In the genomic region with DNA sequence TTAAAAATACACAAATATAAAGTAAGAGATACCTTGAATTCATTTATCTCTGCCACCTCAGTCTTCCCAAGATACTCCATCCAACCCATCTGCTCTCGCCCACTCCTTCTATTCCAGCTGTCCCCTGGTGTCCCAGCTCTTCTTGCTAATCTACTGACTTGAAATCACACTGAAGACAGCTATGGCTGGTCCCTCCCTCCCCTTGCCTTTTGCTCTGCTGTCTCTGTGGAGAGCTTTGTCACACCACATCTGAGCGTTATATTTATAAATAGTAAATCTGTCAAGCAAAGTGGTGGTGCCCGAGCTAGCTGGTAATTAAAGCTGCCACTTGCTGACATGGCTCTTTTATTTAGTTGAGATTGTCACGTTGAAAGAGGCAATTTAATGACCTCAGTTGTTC, we compare ENCODE assay signal across 18 mouse cellular contexts.
DNase-seq lines count a peak whose midpoint lies in the region; ATAC-seq lines count a peak whose summit lies in the region.
"Had no signal": no experiment of that assay in that cellular context is flagged by ENCODE, and none has a peak within 500 bp of the region (broad histone marks: within the 10 kb centered on the region; RNA-seq: fewer than 3 reads in every experiment).

No protein-coding gene starts in this region.

- peaks cover 8% of the 10 kb centered on the region for H3K4me1 ChIP-seq in heart, embryonic 15.5 days (replicated peaks)
- H3K4me1 ChIP-seq in forebrain, embryonic 16.5 days (replicated peaks; ENCODE audit: control insufficient read depth, insufficient read depth, low read length) = peaks cover 3% of the 10 kb centered on the region
- H3K4me1 ChIP-seq: hindbrain, embryonic 12.5 days; lung, embryonic 15.5 days; stomach, embryonic 15.5 days had no signal

- no peak overlapping the region for H3K4me2 ChIP-seq in heart, embryonic 15.5 days
- H3K4me2 ChIP-seq in forebrain, embryonic 16.5 days (ENCODE audit: low read length) = no peak overlapping the region
- H3K4me2 ChIP-seq: hindbrain, embryonic 12.5 days; lung, embryonic 15.5 days; stomach, embryonic 15.5 days had no signal

- DNase-seq in heart, adult 18-20 months = no peak
- DNase-seq in layer of hippocampus, adult 9-11 months = peak; percentile 23
- no peak for DNase-seq in layer of hippocampus, postnatal 10 days (ENCODE audit: low spot score in 2 of 2)
- DNase-seq in left cerebral cortex, postnatal 36 days (ENCODE audit: low spot score in 2 of 2) = peak; percentile 19 to 33
- no peak for DNase-seq in gastrocnemius, postnatal 10 days
- DNase-seq in cerebellum, postnatal 36 days = no peak
- DNase-seq: adrenal gland, postnatal 10 days; cerebellum, postnatal 25 days; gastrocnemius, postnatal 25 days; kidney, adult 11 months; liver; thymus, postnatal 14 days had no signal

- 39% methylated on average over 4 of the region's 4 CpGs for WGBS in heart, embryonic 15.5 days
- WGBS in forebrain, embryonic 16.5 days = 20% methylated on average over 4 of the region's 4 CpGs

- H3K27me3 ChIP-seq in heart, embryonic 15.5 days = no peaks in the 10 kb centered on the region
- H3K27me3 ChIP-seq in forebrain, embryonic 16.5 days (replicated peaks; ENCODE audit: control insufficient read depth, insufficient read depth, low read length) = no peaks in the 10 kb centered on the region
- H3K27me3 ChIP-seq: hindbrain, embryonic 12.5 days; lung, embryonic 15.5 days; megakaryocyte, embryonic 14.5 days; stomach, embryonic 15.5 days had no signal

- intact Hi-C loops in left cerebral cortex, postnatal 36 days (cut with DNase I) = no loop called here

- H3K4me3 ChIP-seq in heart, embryonic 15.5 days = no peak overlapping the region
- no peak overlapping the region for H3K4me3 ChIP-seq in forebrain, embryonic 16.5 days (replicated peaks; ENCODE audit: low read length)
- H3K4me3 ChIP-seq: hindbrain, embryonic 12.5 days; lung, embryonic 15.5 days; megakaryocyte, embryonic 14.5 days; stomach, embryonic 15.5 days had no signal

- H3K27ac ChIP-seq in heart, embryonic 15.5 days = peak overlapping the region; percentile 51
- H3K27ac ChIP-seq in forebrain, embryonic 16.5 days (ENCODE audit: low read length) = no peak overlapping the region
- H3K27ac ChIP-seq: hindbrain, embryonic 12.5 days; lung, embryonic 15.5 days; stomach, embryonic 15.5 days had no signal

- 0 out of 2 replicates have a peak, but pooled peaks have one; percentile 64 for ATAC-seq in heart, embryonic 15.5 days (replicated peaks; ENCODE audit: insufficient number of reproducible peaks, insufficient read depth, low FRiP score, low read depth)
- peak; percentile 91 for ATAC-seq in forebrain, embryonic 16.5 days

- no peaks in the 10 kb centered on the region for H3K36me3 ChIP-seq in heart, embryonic 15.5 days
- H3K36me3 ChIP-seq in forebrain, embryonic 16.5 days (ENCODE audit: control insufficient read depth, insufficient read depth) = no peaks in the 10 kb centered on the region
- H3K36me3 ChIP-seq: hindbrain, embryonic 12.5 days; lung, embryonic 15.5 days; stomach, embryonic 15.5 days had no signal

- H3K9me3 ChIP-seq in heart, embryonic 15.5 days (replicated peaks) = no peaks in the 10 kb centered on the region
- H3K9me3 ChIP-seq in forebrain, embryonic 16.5 days (ENCODE audit: control insufficient read depth, low read length) = no peaks in the 10 kb centered on the region
- H3K9me3 ChIP-seq: hindbrain, embryonic 12.5 days; lung, embryonic 15.5 days; stomach, embryonic 15.5 days had no signal

- H3K9ac ChIP-seq in heart, embryonic 15.5 days = no peak overlapping the region
- H3K9ac ChIP-seq in forebrain, embryonic 16.5 days (replicated peaks; ENCODE audit: low read depth, low read length) = no peak overlapping the region
- H3K9ac ChIP-seq: hindbrain, embryonic 12.5 days; lung, embryonic 15.5 days; stomach, embryonic 15.5 days had no signal

Comparison
In these comparisons a context has a peak if more than half of its experiments do, and no peak if none do; other contexts are left out.
1. DNase-seq: peak in layer of hippocampus, adult 9-11 months (single experiment) and left cerebral cortex, postnatal 36 days (2 of 2); none in heart, adult 18-20 months (0 of 2), layer of hippocampus, postnatal 10 days (0 of 2), gastrocnemius, postnatal 10 days (single experiment) and cerebellum, postnatal 36 days (0 of 2).